Mouse (Mus musculus): ENCODE data around the gene Hoxd4. TPM values are rescaled to one million over a fixed set of nuclear protein-coding genes. Genes with fewer than 3 reads are reported as not detected.
A peak's percentile ranks its signal among the peaks of the same experiment; 100 is the strongest.

Hoxd4 gene
- polyA plus RNA-seq, 2 experiments: 0.63 to 14.7 TPM

GRCm38 (mm10) chr2:74732513-74733316 lies 21.0 kb downstream of the Hoxd4 start:
- ATAC-seq (ENCODE audit: low FRiP score, low read depth) (no peak), DNase-seq (ENCODE audit: low spot score) (no peak)
- Histone ChIP-seq H3K36me3 (ENCODE audit: control insufficient read depth, insufficient read depth, low read length) (no peaks in the 10 kb centered on the region), H3K4me2 (replicated peaks; ENCODE audit: low read depth, low read length, severe bottlenecking) (peak overlapping the region; percentile 28), H3K4me3 (replicated peaks; ENCODE audit: low read length) (peak overlapping the region; percentile 21), H3K9ac (ENCODE audit: low read depth, low read length, severe bottlenecking) (no peak overlapping the region), H3K9me3 (ENCODE audit: control insufficient read depth, low read length) (no peaks in the 10 kb centered on the region), H3K27ac (replicated peaks; ENCODE audit: low read depth, low read length) (no peak overlapping the region), H3K27me3 (ENCODE audit: control insufficient read depth, insufficient read depth, low read length) (peaks cover 95% of the 10 kb centered on the region), H3K4me1 (ENCODE audit: control insufficient read depth, insufficient read depth, low read length) (peaks cover 11% of the 10 kb centered on the region; the same call in 1 of the 2 replicates)
- WGBS: 4% methylated on average over 48 of the region's 52 CpGs
- TF ChIP-seq POLR2A (IDR thresholded peaks at IDR 0.05; ENCODE audit: borderline replicate concordance, extremely low read depth, insufficient read depth, insufficient read length): no peak

- ATAC-seq (ENCODE audit: low FRiP score, low read depth) (no peak), DNase-seq (ENCODE audit: low spot score) (no peak)
- no peaks in the 10 kb centered on the region for H3K36me3 ChIP-seq (ENCODE audit: control insufficient read depth, insufficient read depth, low read length)
- H3K9me3 ChIP-seq (ENCODE audit: control insufficient read depth, low read length): no peaks in the 10 kb centered on the region
- no peak overlapping the region for H3K9ac ChIP-seq (ENCODE audit: low read depth, low read length, severe bottlenecking)
- 3% methylated on average over 16 of the region's 16 CpGs for WGBS
- no peak overlapping the region for H3K27ac ChIP-seq (replicated peaks; ENCODE audit: low read depth, low read length)
- peak overlapping the region; percentile 28 for H3K4me2 ChIP-seq (replicated peaks; ENCODE audit: low read depth, low read length, severe bottlenecking)
- peaks cover 95% of the 10 kb centered on the region for H3K27me3 ChIP-seq (ENCODE audit: control insufficient read depth, insufficient read depth, low read length)
- no peak for TF ChIP-seq POLR2A (IDR thresholded peaks at IDR 0.05; ENCODE audit: borderline replicate concordance, extremely low read depth, insufficient read depth, insufficient read length)
- H3K4me3 ChIP-seq (replicated peaks; ENCODE audit: low read length): peak overlapping the region; percentile 21; the same call in 1 of the 2 replicates
- H3K4me1 ChIP-seq (ENCODE audit: control insufficient read depth, insufficient read depth, low read length): peaks cover 12% of the 10 kb centered on the region; the same call in 1 of the 2 replicates
Observed at GRCm38 (mm10) chr2:74733317-74733661, 21.6 kb downstream of the Hoxd4 start.

GRCm38 (mm10) chr2:74733765-74734164 lies 22.0 kb downstream of the Hoxd4 start:
- no peak overlapping the region for H3K4me3 ChIP-seq (replicated peaks; ENCODE audit: low read length)
- WGBS: 14% methylated on average over 6 of the region's 6 CpGs

GRCm38 (mm10) chr2:74734451-74734850 lies 22.7 kb downstream of the Hoxd4 start:
- WGBS: 8% methylated on average over 13 of the region's 13 CpGs
- peaks cover 96% of the 10 kb centered on the region for H3K27me3 ChIP-seq (ENCODE audit: control insufficient read depth, insufficient read depth, low read length)
- no peaks in the 10 kb centered on the region for H3K36me3 ChIP-seq (ENCODE audit: control insufficient read depth, insufficient read depth, low read length)
- TF ChIP-seq POLR2A (IDR thresholded peaks at IDR 0.05; ENCODE audit: borderline replicate concordance, extremely low read depth, insufficient read depth, insufficient read length): no peak
- no peak overlapping the region for H3K4me3 ChIP-seq (replicated peaks; ENCODE audit: low read length)
- no peaks in the 10 kb centered on the region for H3K9me3 ChIP-seq (ENCODE audit: control insufficient read depth, low read length)
- ATAC-seq (ENCODE audit: low FRiP score, low read depth) (no peak), DNase-seq (ENCODE audit: low spot score) (no peak)
- no peak overlapping the region for H3K9ac ChIP-seq (ENCODE audit: low read depth, low read length, severe bottlenecking)
- no peak overlapping the region for H3K4me2 ChIP-seq (replicated peaks; ENCODE audit: low read depth, low read length, severe bottlenecking)
- H3K27ac ChIP-seq (replicated peaks; ENCODE audit: low read depth, low read length): no peak overlapping the region
- peaks cover 12% of the 10 kb centered on the region; the same call in 1 of the 2 replicates for H3K4me1 ChIP-seq (ENCODE audit: control insufficient read depth, insufficient read depth, low read length)

More at GRCm38 (mm10) chr2:74733765-74734164, 22.0 kb downstream of the Hoxd4 start:
- H3K4me1 ChIP-seq (ENCODE audit: control insufficient read depth, insufficient read depth, low read length): peaks cover 12% of the 10 kb centered on the region; the same call in 1 of the 2 replicates
- H3K9me3 ChIP-seq (ENCODE audit: control insufficient read depth, low read length): no peaks in the 10 kb centered on the region
- H3K4me2 ChIP-seq (replicated peaks; ENCODE audit: low read depth, low read length, severe bottlenecking): no peak overlapping the region
- H3K9ac ChIP-seq (ENCODE audit: low read depth, low read length, severe bottlenecking): no peak overlapping the region
- ATAC-seq (ENCODE audit: low FRiP score, low read depth) (no peak), DNase-seq (ENCODE audit: low spot score) (no peak)
- no peak for TF ChIP-seq POLR2A (IDR thresholded peaks at IDR 0.05; ENCODE audit: borderline replicate concordance, extremely low read depth, insufficient read depth, insufficient read length)
- peaks cover 96% of the 10 kb centered on the region for H3K27me3 ChIP-seq (ENCODE audit: control insufficient read depth, insufficient read depth, low read length)
- no peak overlapping the region for H3K27ac ChIP-seq (replicated peaks; ENCODE audit: low read depth, low read length)
- no peaks in the 10 kb centered on the region for H3K36me3 ChIP-seq (ENCODE audit: control insufficient read depth, insufficient read depth, low read length)

- WGBS: 13% methylated on average over 27 of the region's 27 CpGs
- ATAC-seq (ENCODE audit: low FRiP score, low read depth): no peak
- DNase-seq (ENCODE audit: low spot score): no peak
- Histone ChIP-seq H3K4me2 (replicated peaks; ENCODE audit: low read depth, low read length, severe bottlenecking) (no peak overlapping the region), H3K27me3 (ENCODE audit: control insufficient read depth, insufficient read depth, low read length) (peaks cover 97% of the 10 kb centered on the region), H3K4me3 (replicated peaks; ENCODE audit: low read length) (no peak overlapping the region), H3K4me1 (ENCODE audit: control insufficient read depth, insufficient read depth, low read length) (peaks cover 12% of the 10 kb centered on the region), H3K9me3 (ENCODE audit: control insufficient read depth, low read length) (no peaks in the 10 kb centered on the region), H3K27ac (replicated peaks; ENCODE audit: low read depth, low read length) (no peak overlapping the region), H3K9ac (ENCODE audit: low read depth, low read length, severe bottlenecking) (no peak overlapping the region), H3K36me3 (ENCODE audit: control insufficient read depth, insufficient read depth, low read length) (no peaks in the 10 kb centered on the region)
- TF ChIP-seq POLR2A (IDR thresholded peaks at IDR 0.05; ENCODE audit: borderline replicate concordance, extremely low read depth, insufficient read depth, insufficient read length): no peak
Observed at GRCm38 (mm10) chr2:74734996-74735811, 23.5 kb downstream of the Hoxd4 start.

All from limb, embryonic 14.5 days (tissue).